Mouse (Mus musculus): ENCODE measurements around the gene Ace3.
"Not testable (repeated sequence)": the region's sequence is repeated elsewhere in the genome, so short reads cannot be mapped to it uniquely, and the experiment has no call there.

The Ace3 gene

DNA sequence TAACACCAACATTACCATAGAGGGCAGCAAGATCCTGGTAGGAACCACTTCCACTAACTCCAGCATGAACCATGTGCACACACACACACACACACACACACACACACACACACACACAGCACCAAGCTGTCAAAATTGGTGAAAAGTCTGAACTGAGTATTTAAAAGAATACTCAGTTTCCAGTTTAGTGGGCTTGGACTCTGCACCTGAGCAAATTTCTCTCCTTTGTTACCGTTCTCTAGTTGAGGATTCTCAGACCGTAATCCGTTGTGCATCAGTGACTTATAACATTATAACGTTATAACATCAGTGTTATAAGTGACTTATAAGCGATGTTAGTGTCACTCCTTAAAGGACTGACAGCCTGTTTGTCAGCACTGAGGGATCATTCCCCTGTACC lies 18.8 kb upstream of the Ace3 start:
- in situ Hi-C loops (cut with MboI; ENCODE audit: unreplicated experiment in 2 of 2): no loop called here

DNA sequence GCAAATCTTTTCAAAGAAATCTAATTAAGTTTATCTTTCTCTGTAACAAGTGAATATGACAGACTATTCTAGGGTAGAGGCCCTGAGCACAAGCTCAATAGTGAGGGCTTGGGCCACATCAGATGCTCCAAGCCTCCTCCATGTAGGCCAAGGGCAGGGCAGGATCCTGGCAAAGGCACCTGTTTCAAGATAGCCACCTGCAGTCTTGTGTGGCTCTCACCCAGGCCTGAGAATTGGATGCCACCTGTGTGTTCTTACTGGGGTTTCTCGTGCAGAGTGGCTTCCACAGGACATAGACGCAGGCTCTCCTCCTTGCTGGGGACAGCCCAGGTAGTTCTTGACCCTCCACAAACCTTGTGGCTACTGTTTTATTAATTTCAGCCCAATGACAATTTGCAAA lies 16.2 kb upstream of the Ace3 start:
- in situ Hi-C loops (cut with MboI; ENCODE audit: unreplicated experiment in 2 of 2): no loop called here

DNA sequence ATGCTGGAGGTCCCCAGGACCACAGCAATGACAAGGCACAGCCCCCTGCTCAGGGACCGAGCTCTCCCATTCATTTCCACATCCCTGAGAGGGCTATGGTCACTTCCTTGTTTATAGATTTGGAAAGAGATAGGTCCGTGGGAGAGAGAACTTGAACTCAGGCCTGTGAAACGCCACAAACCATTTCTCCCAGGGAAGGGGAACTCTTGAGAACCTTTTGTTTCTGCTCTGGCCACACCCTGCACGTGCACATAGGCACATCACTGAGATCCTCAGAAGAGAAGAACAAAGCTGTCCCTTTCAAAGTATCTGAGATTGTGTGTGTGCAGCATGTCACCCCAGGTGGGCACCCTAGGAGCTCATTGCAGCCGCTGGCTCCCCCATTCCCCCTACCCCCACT lies 15.8 kb upstream of the Ace3 start:
- in situ Hi-C loops (cut with MboI; ENCODE audit: unreplicated experiment in 2 of 2): no loop called here

DNA sequence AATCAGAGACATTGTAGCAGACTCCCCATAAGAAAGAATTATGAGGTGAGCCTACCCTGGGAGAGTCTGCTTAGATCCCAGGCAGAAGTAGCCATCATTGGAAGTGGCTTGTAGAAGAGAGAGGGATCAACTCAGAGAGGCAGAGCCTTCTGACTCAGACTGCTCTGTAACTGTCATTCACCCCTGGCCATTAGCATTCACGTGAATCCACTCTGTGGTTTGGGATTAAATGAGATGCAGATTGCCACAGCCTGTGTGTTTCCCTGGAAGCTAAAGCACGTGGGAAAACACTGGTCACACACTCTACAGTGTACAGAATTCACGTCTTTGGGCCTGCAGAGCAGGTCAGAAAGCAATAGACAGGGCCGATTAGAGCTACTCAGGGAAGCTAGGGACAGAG lies 10.0 kb upstream of the Ace3 start:
- in situ Hi-C loops (cut with MboI; ENCODE audit: unreplicated experiment in 2 of 2): no loop called here

DNA sequence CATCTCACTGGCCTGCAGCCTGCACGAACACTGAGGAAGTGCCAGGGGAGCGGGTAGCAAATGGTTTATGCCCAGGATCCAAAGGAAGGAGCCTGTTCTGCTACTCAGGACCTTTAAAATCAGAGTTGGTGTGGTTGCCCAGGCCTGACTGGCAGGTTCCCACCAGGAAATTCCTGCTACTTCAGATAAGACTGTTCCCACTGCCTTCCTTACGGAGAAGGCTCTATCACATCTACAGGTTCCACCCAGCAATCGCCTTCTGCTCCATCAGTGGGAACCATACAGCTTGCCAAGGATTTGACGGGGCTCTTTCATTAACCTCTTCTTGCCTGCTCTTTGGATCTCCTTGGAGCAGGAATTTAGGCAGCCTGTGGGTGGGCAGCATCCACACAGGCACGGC lies 7.0 kb upstream of the Ace3 start:
- in situ Hi-C loops (cut with MboI; ENCODE audit: unreplicated experiment in 2 of 2): no loop called here

DNA sequence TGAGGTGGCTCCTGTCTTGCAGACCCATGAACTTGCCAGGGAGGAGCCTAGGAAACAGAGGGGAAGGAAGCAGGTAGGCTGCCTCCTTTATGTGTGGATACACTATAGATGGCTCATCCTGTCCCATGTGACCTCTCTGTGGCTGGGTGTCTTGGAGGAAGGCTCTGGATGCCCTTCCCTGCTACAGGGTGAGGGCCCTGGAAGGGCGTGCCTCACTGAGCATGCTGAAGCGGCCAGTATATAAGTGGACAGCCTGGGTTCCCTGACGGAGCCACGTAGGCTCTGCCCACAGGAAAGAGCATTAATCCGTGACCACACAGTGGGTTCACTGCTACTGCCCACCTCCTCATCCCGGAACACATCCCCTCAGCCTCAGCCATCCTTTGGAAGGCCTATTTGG lies 5.0 kb upstream of the Ace3 start:
- in situ Hi-C loops (cut with MboI; ENCODE audit: unreplicated experiment in 2 of 2): no loop called here

DNA sequence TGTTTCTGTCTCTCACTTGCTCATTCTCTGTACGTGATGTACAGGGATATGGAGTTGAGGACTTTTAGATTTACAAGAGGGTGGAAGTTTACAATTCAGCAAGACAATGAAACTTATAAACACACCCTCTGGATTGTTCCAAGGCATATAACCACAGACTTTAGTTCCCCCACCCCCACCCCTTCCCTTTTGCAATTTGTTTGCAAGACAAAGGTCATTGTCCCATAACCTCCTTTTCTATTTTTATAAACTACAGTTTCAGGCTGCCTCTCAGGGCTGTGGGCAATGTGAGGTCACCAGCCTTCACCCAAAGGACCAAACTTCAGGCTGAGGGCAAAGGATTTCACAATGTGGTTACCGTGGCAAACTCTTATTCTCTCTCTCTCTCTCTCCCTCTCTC lies 4.2 kb upstream of the Ace3 start:
- in situ Hi-C loops (cut with MboI; ENCODE audit: unreplicated experiment in 2 of 2): loop anchor here in 1 of 2 experiments (10.0 kb wide), 1 partner anchor 405 kb away; no protein-coding TSS in a partner anchor

DNA sequence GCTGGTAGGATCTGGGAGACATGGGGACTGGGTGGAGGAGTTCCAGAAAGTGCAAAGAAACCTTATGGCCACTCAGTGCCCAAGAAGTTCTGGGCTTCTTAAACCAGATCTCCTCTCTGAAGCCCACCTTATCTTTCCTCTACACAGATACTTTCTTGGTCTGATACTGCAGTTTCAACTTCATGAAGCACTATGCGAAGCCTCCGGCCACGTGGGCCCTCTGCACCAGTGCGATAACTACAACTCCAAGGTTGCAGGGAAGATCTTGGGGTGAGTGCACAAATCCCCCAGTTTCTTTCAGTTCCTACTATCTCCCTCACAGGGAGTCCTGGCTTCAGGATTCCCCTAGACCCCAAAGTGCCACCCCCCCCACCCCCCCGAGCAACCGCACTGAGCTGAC lies 5.6 kb downstream of the Ace3 start:
- in situ Hi-C loops (cut with MboI; ENCODE audit: unreplicated experiment in 2 of 2): loop anchor here in 1 of 2 experiments (5.0 kb wide), 1 partner anchor 397 kb away; no protein-coding TSS in a partner anchor

DNA sequence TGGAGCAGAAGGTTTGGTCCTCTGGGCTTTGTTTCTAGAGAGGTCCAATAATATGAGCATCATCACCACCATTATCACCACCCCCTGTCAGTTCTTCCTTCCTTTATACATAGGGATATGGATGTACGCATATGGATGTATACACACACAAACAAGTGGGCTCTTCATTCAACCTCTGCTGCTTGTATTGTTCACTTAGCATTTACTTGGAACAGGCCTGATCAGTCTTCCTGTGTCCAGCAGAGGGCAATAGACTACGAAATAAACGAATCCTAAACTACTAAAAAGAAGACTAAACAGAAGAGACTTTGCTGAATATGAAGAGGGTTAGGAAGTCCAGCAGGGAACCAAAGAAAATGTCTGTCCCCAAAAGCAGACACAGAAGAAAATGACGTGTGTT lies 7.2 kb downstream of the Ace3 start:
- in situ Hi-C loops (cut with MboI; ENCODE audit: unreplicated experiment in 2 of 2): loop anchor here in 1 of 2 experiments (5.0 kb wide), 1 partner anchor 396 kb away; no protein-coding TSS in a partner anchor

DNA sequence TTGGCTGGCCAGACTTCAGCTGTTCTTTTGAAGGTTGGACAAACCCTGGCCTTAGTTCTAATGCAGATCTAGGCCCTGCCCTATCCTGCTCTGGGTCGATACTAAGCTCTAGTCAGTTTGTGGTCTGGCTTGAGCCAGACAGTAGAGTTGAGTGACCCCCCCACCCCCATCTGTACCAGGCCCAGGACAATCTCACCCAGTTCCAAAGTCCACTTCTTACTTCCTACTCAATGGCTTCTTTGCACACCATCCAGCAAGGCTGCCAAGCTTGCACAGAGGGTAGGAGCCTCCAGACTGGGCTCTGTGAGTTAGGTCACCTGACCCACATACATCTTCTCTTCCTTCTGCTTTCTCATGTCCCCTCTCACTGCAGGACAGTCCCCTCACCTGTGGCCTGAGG lies 10.1 kb downstream of the Ace3 start:
- in situ Hi-C loops (cut with MboI; ENCODE audit: unreplicated experiment in 2 of 2): loop anchor here in 1 of 2 experiments (5.0 kb wide), 1 partner anchor 393 kb away; no protein-coding TSS in a partner anchor

DNA sequence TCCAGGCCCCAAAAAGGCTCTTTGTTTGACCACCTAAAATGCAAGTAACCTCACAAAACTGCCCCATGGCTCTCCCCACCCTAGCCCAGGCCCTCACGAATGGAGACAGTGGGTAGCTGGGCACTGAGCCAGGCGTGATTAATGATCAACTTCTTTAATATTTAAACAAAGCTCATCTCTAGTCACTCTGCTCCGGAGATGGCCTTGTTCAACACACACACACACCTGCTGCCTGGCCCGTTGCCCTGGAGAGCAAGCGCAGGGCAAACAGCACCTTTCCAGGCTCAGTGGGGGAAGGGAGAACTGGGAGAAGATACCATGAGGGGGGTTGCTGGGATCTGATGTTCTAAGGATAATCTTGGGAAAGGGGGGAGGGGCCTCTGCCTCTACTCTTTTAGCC lies 11.5 kb downstream of the Ace3 start:
- in situ Hi-C loops (cut with MboI; ENCODE audit: unreplicated experiment in 2 of 2): no loop called here

DNA sequence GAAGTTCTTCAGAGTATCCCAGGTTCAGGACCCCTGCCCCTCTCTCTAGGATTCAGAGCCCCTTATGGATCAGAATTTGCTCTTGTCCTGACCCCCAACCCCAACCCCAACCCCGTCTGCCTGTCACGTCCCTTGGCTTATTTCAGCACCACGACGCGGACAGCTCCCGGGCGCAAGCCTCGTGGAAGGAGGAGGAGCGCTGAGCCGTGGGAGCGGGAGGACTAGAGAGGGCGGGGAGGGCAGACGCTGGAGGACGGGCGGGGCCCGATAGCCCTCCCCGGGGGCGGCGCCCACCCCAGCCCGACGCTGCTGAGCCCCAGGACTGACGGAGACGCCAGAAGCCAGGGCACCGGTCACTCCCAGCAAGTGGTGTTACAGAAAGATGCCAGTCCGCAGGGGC lies 13.3 kb downstream of the Ace3 start, which contains the start of gene Kcnh6:
Gene Kcnh6 (plus strand): TSS at position 304 of the 400 bp plus-strand sequence.
- in situ Hi-C loops (cut with MboI; ENCODE audit: unreplicated experiment in 2 of 2): no loop called here

DNA sequence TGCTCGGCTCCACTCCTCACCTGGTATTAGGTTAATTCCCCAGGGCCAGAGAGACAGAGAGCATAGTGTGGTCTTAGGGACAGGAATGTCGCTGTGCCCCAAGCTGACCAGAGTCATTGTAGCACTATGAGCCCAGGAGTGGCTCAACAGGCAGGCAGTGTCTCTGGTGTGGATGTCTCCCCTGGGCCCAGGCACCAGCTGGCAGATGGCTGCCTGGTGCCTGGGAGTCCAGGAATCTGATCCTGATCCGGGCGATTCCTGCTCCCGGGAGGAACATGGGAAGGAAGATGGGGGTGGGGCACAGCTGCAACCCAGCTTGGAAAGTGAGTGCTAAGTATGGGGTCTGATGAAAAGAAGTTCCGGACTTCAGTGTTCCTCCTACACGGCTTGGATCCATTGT lies 18.2 kb downstream of the Ace3 start:
- in situ Hi-C loops (cut with MboI; ENCODE audit: unreplicated experiment in 2 of 2): loop anchor here in 1 of 2 experiments (10.0 kb wide), 1 partner anchor 68 kb away; no protein-coding TSS in a partner anchor

DNA sequence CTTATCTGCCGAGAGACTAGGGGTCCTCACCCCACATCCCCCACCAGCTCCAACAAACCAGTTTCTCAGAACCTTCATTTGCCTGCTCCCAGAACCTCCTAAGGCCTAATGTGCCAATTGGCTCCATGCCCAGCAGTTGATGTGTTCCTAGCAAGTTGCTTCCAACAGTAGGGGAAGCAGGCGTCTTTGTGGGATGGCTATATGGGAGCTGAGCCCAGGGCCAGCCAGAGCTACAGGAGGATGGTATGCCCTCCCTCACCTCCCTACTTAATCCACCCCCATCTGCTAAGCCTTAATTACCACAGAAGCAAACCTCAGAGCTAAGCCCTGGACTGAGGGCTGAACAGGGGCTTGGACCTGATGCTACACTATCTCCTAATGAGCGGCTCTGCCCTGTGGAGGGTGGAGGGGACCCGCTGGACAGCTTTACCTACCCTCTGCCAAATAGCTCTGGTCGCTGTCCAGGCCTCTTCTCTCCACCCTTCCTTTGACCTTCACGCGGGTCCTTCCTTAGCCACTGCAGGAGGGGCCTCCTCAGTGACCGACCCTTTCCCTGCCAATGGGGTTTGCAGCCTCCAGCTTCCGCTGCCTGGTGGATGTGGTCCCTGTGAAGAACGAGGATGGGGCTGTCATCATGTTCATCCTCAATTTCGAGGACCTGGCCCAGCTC lies 19.2 kb downstream of the Ace3 start:
- in situ Hi-C loops (cut with MboI; ENCODE audit: unreplicated experiment in 2 of 2): loop anchor here in 1 of 2 experiments (10.0 kb wide), 1 partner anchor 69 kb away; no protein-coding TSS in a partner anchor

DNA sequence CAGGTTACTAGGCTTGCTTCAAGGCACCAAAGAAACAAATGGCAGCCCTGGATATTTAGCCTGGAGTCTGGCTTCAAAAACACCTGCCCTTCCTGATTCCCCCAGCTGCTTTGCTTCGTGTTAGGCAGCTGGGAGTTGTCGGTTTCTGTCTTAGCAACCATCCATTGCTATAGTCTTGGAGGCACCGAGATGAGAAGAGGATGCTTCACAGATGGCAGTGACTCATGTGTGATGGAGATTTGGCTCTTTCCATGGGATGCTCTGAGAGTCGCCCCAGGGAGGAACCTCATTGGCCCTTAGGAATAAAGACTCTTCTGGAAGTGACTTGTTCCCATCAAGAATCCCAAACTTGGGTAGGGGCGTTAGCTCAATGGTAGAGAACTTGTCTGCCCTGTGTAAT lies 22.0 kb downstream of the Ace3 start:
- in situ Hi-C loops (cut with MboI; ENCODE audit: unreplicated experiment in 2 of 2): loop anchor here in 1 of 2 experiments (10.0 kb wide), 1 partner anchor 72 kb away; no protein-coding TSS in a partner anchor

DNA sequence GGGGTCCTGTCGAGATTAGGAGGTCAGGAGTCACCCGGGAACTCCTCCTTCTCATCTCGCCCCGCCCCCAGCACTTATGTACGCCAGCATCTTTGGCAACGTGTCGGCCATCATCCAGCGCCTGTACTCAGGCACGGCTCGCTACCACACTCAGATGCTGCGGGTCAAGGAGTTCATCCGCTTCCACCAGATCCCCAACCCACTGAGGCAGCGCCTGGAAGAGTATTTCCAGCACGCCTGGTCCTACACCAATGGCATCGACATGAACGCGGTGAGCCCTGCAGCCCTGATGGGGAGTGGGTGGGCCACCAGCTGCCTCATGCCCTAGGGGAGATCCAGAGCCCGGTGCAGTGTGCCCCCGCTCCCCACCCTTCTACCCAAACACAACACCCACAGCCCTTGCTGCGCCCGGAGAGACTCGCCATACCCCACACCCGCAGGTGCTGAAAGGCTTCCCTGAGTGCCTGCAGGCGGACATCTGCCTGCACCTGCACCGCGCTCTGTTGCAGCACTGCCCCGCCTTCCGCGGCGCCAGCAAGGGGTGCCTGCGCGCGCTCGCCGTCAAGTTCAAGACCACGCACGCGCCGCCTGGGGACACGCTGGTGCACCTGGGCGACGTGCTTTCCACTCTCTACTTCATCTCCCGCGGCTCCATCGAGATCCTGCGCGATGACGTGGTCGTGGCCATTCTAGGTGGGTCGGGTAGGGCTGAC lies 25.7 kb downstream of the Ace3 start:
- in situ Hi-C loops (cut with MboI; ENCODE audit: unreplicated experiment in 2 of 2): no loop called here

DNA sequence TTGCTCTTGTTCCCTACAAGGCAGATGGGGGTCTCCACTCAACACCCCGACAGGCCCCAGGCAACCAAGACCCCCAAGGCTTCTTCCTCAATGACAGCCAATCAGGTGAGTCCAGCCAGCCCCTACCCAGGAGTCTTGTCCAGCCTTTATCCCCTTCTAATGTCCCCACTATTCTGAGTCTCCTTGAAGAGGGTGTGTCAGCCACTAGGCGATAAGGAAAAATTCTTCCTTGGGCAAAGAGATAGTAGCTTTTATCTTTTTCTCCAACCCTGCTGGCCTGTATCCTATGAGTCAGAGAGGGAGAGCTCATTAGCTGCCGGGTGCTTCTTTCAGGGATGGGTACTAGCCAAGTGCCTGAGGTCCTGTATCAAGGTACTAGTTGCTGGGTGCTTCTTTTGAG lies 31.3 kb downstream of the Ace3 start:
- in situ Hi-C loops (cut with MboI; ENCODE audit: unreplicated experiment in 2 of 2): no loop called here

DNA sequence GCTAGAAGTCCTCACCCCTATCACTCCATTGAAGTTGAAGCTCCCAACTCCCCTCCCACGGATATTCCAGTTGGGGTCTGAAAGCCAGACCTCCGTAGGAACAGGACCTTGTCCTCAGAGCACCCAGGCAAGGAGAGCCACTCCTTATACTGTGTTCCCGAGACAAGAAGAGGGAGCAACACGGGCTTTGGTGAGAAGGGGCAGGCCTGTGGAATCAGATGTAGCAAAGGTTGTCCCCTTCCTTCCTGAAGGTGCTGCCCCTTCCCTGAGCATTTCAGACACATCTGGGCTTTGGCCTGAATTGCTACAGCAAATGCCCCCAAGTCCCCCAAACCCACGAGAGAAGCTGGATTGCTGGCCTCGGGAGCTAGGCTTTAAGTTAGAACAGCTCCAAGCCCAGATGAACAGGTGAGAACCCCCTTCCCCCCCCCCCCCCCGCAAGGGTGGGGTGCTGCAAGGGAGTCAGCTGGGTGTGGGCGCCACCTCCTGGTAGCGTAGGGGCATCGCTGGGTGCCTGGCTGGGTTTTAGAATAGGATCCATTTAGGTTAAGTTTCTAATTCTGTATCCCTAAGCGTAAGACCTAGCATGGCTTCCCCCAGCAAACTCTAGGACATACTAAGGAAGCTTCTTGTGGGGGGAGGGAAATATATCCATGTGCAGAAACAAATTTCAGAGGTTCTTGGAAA lies 32.1 kb downstream of the Ace3 start:
- in situ Hi-C loops (cut with MboI; ENCODE audit: unreplicated experiment in 2 of 2): no loop called here

DNA sequence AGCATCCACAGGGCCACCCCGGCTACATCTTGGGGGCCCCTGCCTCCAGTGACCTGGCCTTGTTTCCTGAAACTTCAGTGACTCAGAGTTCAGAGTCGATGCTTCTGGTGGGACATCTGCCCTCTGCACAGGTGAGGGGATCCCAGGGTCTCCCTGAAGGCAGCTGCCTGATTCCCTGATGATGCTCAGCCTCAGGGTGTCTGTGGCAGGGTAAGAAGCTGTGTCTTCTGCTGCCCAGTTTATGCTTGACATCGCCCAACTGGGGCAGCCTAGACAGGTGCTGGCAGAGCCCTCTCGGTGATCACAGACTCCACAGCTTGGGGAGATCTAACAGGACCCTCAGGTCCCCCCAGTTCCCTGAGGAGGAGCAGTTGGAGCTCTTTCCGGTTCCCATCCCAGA lies 33.1 kb downstream of the Ace3 start:
- in situ Hi-C loops (cut with MboI; ENCODE audit: unreplicated experiment in 2 of 2): no loop called here

DNA sequence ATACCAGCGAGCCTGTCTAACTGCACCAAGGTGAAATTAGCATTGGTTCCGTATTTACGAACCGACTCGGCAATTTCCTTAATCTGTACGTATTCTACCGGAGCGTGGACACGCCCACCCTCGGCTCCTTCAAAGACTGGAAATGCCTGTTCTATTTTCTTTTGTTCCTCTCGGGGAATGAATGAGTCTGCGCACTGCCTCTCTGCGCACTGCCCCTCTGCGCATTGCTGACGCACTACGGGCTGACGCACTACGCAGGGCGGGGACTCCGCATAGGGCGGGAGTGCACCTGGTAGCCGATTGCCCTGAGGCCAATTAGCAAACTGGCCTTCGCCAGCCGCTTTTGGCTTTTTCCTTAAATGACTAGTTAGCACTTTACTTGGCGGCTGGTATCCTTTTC lies 37.6 kb downstream of the Ace3 start:
- in situ Hi-C loops (cut with MboI; ENCODE audit: unreplicated experiment in 2 of 2): not testable (repeated sequence)

DNA sequence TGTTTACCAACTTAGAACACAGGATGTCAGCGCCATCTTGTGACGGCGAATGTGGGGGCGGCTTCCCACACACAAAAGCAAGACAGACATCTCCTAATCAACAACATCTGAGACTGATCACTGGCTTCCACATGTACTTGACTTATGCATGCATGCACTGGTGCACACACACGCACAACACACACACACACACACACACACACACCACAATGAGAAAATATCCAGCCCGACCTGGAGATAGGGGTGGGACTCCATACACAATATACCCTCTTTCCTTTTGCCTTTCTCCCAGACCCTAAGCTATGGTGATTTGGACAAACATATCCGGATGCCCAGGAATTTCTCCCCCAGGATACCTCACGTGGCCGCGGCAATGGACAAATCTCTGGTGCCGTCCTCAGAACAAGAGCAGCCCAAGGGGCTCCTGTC lies 39.0 kb downstream of the Ace3 start:
- in situ Hi-C loops (cut with MboI; ENCODE audit: unreplicated experiment in 2 of 2): no loop called here
